Mouse (Mus musculus): ENCODE data around the gene Boc.

- TF ChIP-seq CHD2 (IDR thresholded peaks at IDR 0.05; ENCODE audit: low read depth, low read length) (no peak), ZNF384 (IDR thresholded peaks at IDR 0.05; ENCODE audit: low read depth, low read length) (no peak), ZC3H11A (IDR thresholded peaks at IDR 0.05; ENCODE audit: borderline replicate concordance, low read depth, low read length) (no peak)
Observed at GRCm38 (mm10) chr16:44460922-44461321, 97.8 kb downstream of the Boc start.
